Mouse (Mus musculus) lung, postnatal 0 days (tissue): ENCODE data around the gene Ces1a.

Experiments
- CTCF ChIP-seq: IDR thresholded peaks from 2 replicates; pipeline ENCODE4 v1.5.1; 2016; ENCODE audit warnings: antibody characterized with exemption, mild to moderate bottlenecking
- EP300 ChIP-seq: IDR thresholded peaks from 2 replicates; pipeline ENCODE4 v1.6.1; 2016; ENCODE audit warnings: antibody characterized with exemption, mild to moderate bottlenecking, control low read depth

DNA sequence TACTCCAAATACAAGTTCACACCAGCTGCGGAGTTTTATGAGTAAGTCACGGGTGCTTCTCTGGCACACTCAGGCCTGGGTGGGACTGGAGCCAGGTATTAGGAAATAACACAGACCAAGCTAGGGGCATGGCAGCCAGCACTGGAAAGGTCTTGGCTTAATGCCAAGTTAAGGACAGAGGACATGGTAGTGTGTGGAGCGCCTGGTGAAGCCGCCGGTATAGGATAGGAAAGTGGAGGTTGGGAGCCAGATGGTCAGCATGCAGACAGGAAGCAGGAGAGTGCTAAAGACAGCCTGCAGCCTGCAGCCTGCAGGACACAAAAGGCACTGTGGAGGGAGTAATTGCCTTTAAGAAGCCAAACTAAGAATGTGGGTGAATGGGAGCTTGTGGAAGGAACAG is 75.0 kb downstream of the Ces1a start:
- TF ChIP-seq CTCF (peak; percentile 66), EP300 (peak; percentile 66)
